Mouse (Mus musculus): ENCODE data around the gene 1700011L22Rik. TPM values are rescaled to one million over a fixed set of nuclear protein-coding genes. Genes with fewer than 3 reads are reported as not detected.

1700011L22Rik gene
- total RNA-seq, 2 experiments from 2014 or later = not detected

DNA sequence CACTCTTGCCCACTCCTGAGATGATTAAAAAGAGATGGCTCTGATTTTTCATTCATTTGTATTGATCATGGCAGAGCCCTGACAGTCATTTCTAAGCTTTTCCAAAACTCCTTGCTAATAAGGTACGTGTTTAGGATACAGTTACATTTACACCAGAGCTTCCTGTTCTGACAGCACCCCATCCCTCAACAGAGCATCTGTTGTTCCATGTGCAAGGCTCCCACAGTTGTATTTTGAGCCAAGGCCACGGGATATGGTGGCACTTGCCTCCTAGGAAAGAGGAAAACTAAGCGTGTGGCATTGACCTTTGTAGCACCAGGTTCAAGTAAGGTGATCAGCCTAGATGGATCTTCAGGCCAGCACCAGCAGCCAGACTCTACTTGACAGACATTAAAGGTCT is 83.1 kb downstream of the 1700011L22Rik start:
- DNase-seq = no peak

DNA sequence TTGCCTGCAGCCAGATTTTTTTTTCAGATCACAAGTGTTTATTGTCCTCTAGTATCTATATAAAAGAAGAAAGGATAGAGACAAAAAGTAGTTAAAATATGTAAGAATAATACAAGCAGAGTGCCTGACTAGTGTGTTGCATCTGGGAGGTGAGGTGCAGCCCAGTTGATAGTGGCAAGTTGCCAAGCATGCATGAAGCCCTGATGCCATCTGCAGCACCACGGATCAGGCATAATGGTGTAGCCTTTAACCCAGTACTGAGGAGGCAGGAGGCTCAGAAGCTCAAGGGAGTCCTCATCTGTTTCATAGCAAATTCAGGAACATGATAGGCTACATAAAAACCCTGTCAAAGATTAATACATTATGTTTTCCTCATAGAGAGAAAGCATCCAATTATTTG is 84.0 kb downstream of the 1700011L22Rik start:
- DNase-seq = no peak

DNA sequence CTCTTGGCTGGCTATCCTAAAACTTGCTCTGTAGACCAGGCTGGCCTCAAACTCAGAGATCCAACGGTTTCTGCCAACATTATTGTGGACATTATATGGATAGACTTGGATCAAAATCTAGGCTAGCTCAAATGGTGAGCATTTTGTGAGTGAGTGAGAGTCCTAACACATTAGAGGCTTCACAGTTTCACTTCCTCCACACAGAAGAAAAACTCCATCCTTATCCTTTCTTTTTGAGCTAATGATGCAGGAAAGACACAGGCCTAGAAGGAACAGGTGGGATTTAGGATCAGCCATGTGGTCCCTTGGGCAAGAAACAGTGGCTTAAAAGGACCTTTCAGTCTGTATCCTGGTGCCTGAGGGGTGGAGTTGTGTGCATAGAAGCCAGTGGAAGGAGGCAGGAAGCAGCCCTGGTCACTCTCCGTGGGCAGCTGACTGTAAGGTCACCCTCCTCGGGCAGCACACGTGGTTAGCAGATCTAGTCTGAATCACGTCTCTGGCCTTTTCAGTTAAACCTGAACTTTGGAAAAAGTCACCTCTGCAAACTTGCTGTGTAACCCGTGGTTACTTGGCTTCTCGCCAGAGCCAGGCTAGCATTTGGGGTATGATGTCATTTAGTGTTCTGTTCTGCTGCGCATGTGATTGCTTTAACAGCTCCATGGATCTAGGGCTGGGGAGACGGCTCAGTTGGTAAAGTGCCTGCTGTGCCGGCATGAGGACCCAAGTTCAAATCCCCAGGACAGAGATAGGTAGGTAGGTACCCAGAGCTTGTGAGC is 85.6 kb downstream of the 1700011L22Rik start:
- DNase-seq = peak; percentile 87 to 90

DNA sequence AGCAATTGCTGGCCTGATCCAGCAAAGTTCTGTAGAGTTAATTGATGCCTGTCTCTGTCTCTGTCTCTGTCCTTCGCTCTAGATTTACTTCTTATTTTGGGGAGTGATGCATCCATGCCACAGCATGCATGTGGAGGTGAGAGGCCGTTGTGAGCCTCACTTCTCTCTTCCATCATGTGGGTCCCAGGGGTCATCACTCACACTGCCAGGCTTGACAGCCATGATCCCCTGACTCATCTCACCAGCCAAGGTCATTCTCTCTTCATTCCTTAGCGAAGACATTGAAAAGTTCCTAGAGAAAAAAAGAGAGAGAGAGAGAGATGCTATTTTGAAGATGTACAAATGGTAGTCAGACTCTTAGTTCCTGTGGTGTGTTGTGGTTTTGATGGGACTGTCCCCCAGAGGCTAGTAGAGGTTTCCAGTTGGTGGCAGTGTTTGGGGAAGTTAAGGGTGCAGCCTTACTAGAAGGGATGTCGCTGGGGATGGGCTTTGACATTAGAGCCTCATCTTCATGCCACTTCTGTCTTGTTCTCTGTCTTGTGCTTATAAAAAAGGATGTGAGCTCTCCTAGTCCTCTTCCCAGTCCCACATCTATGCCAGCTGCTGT is 87.1 kb downstream of the 1700011L22Rik start:
- peak; percentile 51 to 60 for DNase-seq

Other genes starting within 250 kb of the 1700011L22Rik start
- gene Zfp827, start 220.1 kb downstream of the 1700011L22Rik start, total RNA-seq (2021) = 10 to 100 TPM; 10.5 to 11.2 TPM
- gene Mmaa, start 46.4 kb upstream of the 1700011L22Rik start, total RNA-seq (2021) = 10 to 100 TPM; 31.2 to 32.9 TPM
- 10 to 100 TPM; 26.6 to 27.8 TPM for gene Smad1, start 150.9 kb upstream of the 1700011L22Rik start, total RNA-seq (2021)